Mouse (Mus musculus) stomach, embryonic 16.5 days (tissue): ENCODE data around the gene Dppa5a. TPM values are rescaled to one million over a fixed set of nuclear protein-coding genes. Genes with fewer than 3 reads are reported as not detected.
A peak's percentile ranks its signal among the peaks of the same experiment; 100 is the strongest.
"Not testable (repeated sequence)": the region's sequence is repeated elsewhere in the genome, so short reads cannot be mapped to it uniquely, and the experiment has no call there.

Source experiments
- ATAC-seq: fragments of 200-750 bp; cut with Nextera tagmentation; 2 replicates; pipeline ENCODE4 v1.8.0; 2017; ENCODE audit warnings: moderate number of reproducible peaks, moderate TSS enrichment; ENCODE audit not compliant: insufficient read depth, low FRiP score
- H3K27ac ChIP-seq: fragments of 300-500 bp; sonication (generic); 2 replicates; pipeline ENCODE4 v1.5.1; 2014; ENCODE audit warnings: low read length
- H3K27me3 ChIP-seq: fragments of 300-500 bp; sonication (generic); 2 replicates; pipeline ENCODE4 v1.6.1; 2014; ENCODE audit warnings: low read length, control low read depth, mixed read lengths; ENCODE audit not compliant: control insufficient read depth, insufficient read depth
- H3K36me3 ChIP-seq: fragments of 300-500 bp; sonication (generic); 2 replicates; pipeline ENCODE4 v1.6.1; 2014; ENCODE audit warnings: low read length; ENCODE audit not compliant: control insufficient read depth, insufficient read depth
- H3K4me1 ChIP-seq: fragments of 300-500 bp; sonication (generic); 2 replicates; pipeline ENCODE4 v1.6.1; 2014; ENCODE audit warnings: low read length, control low read depth, mixed read lengths; ENCODE audit not compliant: control insufficient read depth, insufficient read depth
- H3K4me2 ChIP-seq: fragments of 300-500 bp; sonication (generic); 2 replicates; pipeline ENCODE4 v1.6.1; 2014; ENCODE audit warnings: low read depth, low read length, mixed read lengths
- H3K4me3 ChIP-seq: fragments of 300-500 bp; sonication (generic); replicated peaks from 2 replicates; pipeline ENCODE4 v1.5.1; 2014; ENCODE audit warnings: mild to moderate bottlenecking, low read length
- H3K9ac ChIP-seq: fragments of 300-500 bp; sonication (generic); 2 replicates; pipeline ENCODE4 v1.6.1; 2014; ENCODE audit warnings: low read length
- H3K9me3 ChIP-seq: fragments of 300-500 bp; sonication (generic); replicated peaks from 2 replicates; pipeline ENCODE4 v1.6.1; 2016; ENCODE audit warnings: low read length, control low read depth; ENCODE audit not compliant: control insufficient read depth
- WGBS: fragments of 180-500 bp; shearing (Covaris S2); extraction: QIAGEN DNeasy Blood & Tissue Kit; methylation state at CpG from one replicate; pipeline ENCODE4 v1.1.7; 2014; 5-methylcytosine and 5-hydroxymethylcytosine counted together
- polyA plus RNA-seq: library from polyadenylated mRNA; unstranded; fragments of >200 nt; fragmentation: Nextera tagmentation; extraction: Ambion mirVana; gene quantifications from 2 replicates; pipeline ENCODE4 v1.2.1, GENCODE M21; 2015

Gene Dppa5a
- polyA plus RNA-seq, 1 experiment from 2014 or later: 0.23 TPM

GRCm38 (mm10) chr9:78355611-78356010, 12.4 kb downstream of the Dppa5a start, which contains the start of gene Gsta2:
Gene Gsta2, minus strand, starts transcription at chr9:78355788.
- H3K4me2 ChIP-seq: no peak within 1 kb of the TSS
- H3K36me3 ChIP-seq: no peaks in the 10 kb centered on the region
- WGBS: 84% methylated on average over 8 of the region's 8 CpGs
- H3K4me3 ChIP-seq: no peak within 1 kb of the TSS
- no peaks in the 10 kb centered on the region for H3K27me3 ChIP-seq
- no peak within 1 kb of the TSS for H3K27ac ChIP-seq
- ATAC-seq: no peak
- H3K9ac ChIP-seq: no peak within 1 kb of the TSS
- H3K4me1 ChIP-seq: no peaks in the 10 kb centered on the region
- no peaks in the 10 kb centered on the region for H3K9me3 ChIP-seq

GRCm38 (mm10) chr9:78354665-78355578, 13.1 kb downstream of the Dppa5a start:
- Histone ChIP-seq H3K27me3 (no peaks in the 10 kb centered on the region), H3K9me3 (no peaks in the 10 kb centered on the region), H3K4me2 (no peak overlapping the region), H3K9ac (no peak overlapping the region), H3K36me3 (no peaks in the 10 kb centered on the region), H3K27ac (no peak overlapping the region), H3K4me1 (no peaks in the 10 kb centered on the region), H3K4me3 (no peak overlapping the region)
- ATAC-seq: no peak
- 75% methylated on average over 11 of the region's 11 CpGs for WGBS

- H3K9ac ChIP-seq: no peak overlapping the region
- no peak overlapping the region for H3K4me3 ChIP-seq
- H3K27ac ChIP-seq: no peak overlapping the region
- WGBS: 73% methylated on average over 6 of the region's 6 CpGs
- no peaks in the 10 kb centered on the region for H3K4me1 ChIP-seq
- H3K36me3 ChIP-seq: no peaks in the 10 kb centered on the region
- H3K27me3 ChIP-seq: no peaks in the 10 kb centered on the region
- H3K4me2 ChIP-seq: no peak overlapping the region
- no peak for ATAC-seq
- H3K9me3 ChIP-seq: no peaks in the 10 kb centered on the region
Measured at GRCm38 (mm10) chr9:78351504-78352220, 16.3 kb downstream of the Dppa5a start.

GRCm38 (mm10) chr9:78350007-78350406, 18.0 kb downstream of the Dppa5a start:
- ATAC-seq, H3K9ac ChIP-seq, H3K36me3 ChIP-seq, H3K4me2 ChIP-seq, H3K27me3 ChIP-seq, H3K4me3 ChIP-seq, H3K4me1 ChIP-seq, H3K27ac ChIP-seq, H3K9me3 ChIP-seq: not testable (repeated sequence)

GRCm38 (mm10) chr9:78349141-78349540, 18.8 kb downstream of the Dppa5a start:
- H3K36me3 ChIP-seq, H3K4me3 ChIP-seq, H3K9ac ChIP-seq, H3K4me1 ChIP-seq, ATAC-seq, H3K4me2 ChIP-seq, H3K27ac ChIP-seq, H3K27me3 ChIP-seq, H3K9me3 ChIP-seq: not testable (repeated sequence)
- WGBS: 82% methylated on average over 3 of the region's 3 CpGs

- H3K27ac ChIP-seq: peak overlapping the region; percentile 27; the same call in 1 of the 2 replicates
- not testable (repeated sequence) for ATAC-seq
Measured at GRCm38 (mm10) chr9:78348206-78349004, 19.6 kb downstream of the Dppa5a start.

GRCm38 (mm10) chr9:78347004-78347403, 21.0 kb downstream of the Dppa5a start:
- no peaks in the 10 kb centered on the region for H3K4me1 ChIP-seq
- H3K27me3 ChIP-seq: no peaks in the 10 kb centered on the region
- H3K4me3 ChIP-seq: no peak overlapping the region
- H3K36me3 ChIP-seq: no peaks in the 10 kb centered on the region
- 44% methylated on average over 3 of the region's 3 CpGs for WGBS
- ATAC-seq: peak; percentile 88
- no peak overlapping the region for H3K9ac ChIP-seq
- H3K4me2 ChIP-seq: no peak overlapping the region
- H3K9me3 ChIP-seq: no peaks in the 10 kb centered on the region
- no peak overlapping the region for H3K27ac ChIP-seq

More at GRCm38 (mm10) chr9:78348206-78349004, 19.6 kb downstream of the Dppa5a start:
- H3K9ac ChIP-seq, H3K27me3 ChIP-seq, H3K4me1 ChIP-seq, H3K9me3 ChIP-seq, H3K36me3 ChIP-seq, H3K4me3 ChIP-seq, H3K4me2 ChIP-seq: not testable (repeated sequence)
- whole genome bisulfite sequencing: 54% methylated on average over 6 of the region's 6 CpGs

GRCm38 (mm10) chr9:78345235-78345634, 22.7 kb downstream of the Dppa5a start:
- not testable (repeated sequence) for H3K9me3 ChIP-seq, H3K4me3 ChIP-seq, H3K4me1 ChIP-seq, H3K4me2 ChIP-seq, H3K27ac ChIP-seq, ATAC-seq, H3K36me3 ChIP-seq, H3K27me3 ChIP-seq, H3K9ac ChIP-seq
- 50% methylated on average over 3 of the region's 4 CpGs for WGBS
